Mouse (Mus musculus) heart, embryonic 15.5 days (tissue): ENCODE measurements at regions not wholly inside any gene's neighbourhood (a gene's known extent, or its start where the extent isn't known, plus 50 kb on each side); places are given as distances from the start of the nearest gene placed in this dataset.

Experiments
- ATAC-seq: fragments of 200-750 bp; cut with Nextera tagmentation; replicated peaks from 2 replicates; pipeline ENCODE4 v1.8.0; 2017; ENCODE audit warnings: low read depth, moderate TSS enrichment; ENCODE audit not compliant: insufficient number of reproducible peaks, insufficient read depth, low FRiP score
- H3K27ac ChIP-seq: fragments of 300-500 bp; sonication (generic); 2 replicates; pipeline ENCODE4 v1.5.1; 2015; ENCODE audit warnings: mild to moderate bottlenecking, inconsistent platforms
- H3K27me3 ChIP-seq: fragments of 300-500 bp; sonication (generic); 2 replicates; pipeline ENCODE4 v1.6.1; 2015; ENCODE audit warnings: inconsistent platforms
- H3K36me3 ChIP-seq: fragments of 300-500 bp; sonication (generic); 2 replicates; pipeline ENCODE4 v1.6.1; 2015; ENCODE audit warnings: mild to moderate bottlenecking, inconsistent platforms
- H3K4me1 ChIP-seq: fragments of 300-500 bp; sonication (generic); replicated peaks from 2 replicates; pipeline ENCODE4 v1.6.1; 2015; ENCODE audit warnings: inconsistent platforms
- H3K4me2 ChIP-seq: fragments of 300-500 bp; sonication (generic); 2 replicates; pipeline ENCODE4 v1.6.1; 2015; ENCODE audit warnings: inconsistent platforms, mild to moderate bottlenecking, moderate library complexity
- H3K4me3 ChIP-seq: fragments of 300-500 bp; sonication (generic); 2 replicates; pipeline ENCODE4 v1.5.1; 2015; ENCODE audit warnings: mild to moderate bottlenecking, inconsistent platforms
- H3K9ac ChIP-seq: fragments of 300-500 bp; sonication (generic); 2 replicates; pipeline ENCODE4 v1.6.1; 2015; ENCODE audit warnings: mild to moderate bottlenecking, inconsistent platforms
- H3K9me3 ChIP-seq: fragments of 300-500 bp; sonication (generic); replicated peaks from 2 replicates; pipeline ENCODE4 v1.6.1; 2016; ENCODE audit warnings: inconsistent platforms
- WGBS: fragments of 180-500 bp; shearing (Covaris S2); methylation state at CpG from one replicate; pipeline ENCODE4 v1.1.7; 2015; ENCODE audit warnings: mixed read lengths; 5-methylcytosine and 5-hydroxymethylcytosine counted together

DNA sequence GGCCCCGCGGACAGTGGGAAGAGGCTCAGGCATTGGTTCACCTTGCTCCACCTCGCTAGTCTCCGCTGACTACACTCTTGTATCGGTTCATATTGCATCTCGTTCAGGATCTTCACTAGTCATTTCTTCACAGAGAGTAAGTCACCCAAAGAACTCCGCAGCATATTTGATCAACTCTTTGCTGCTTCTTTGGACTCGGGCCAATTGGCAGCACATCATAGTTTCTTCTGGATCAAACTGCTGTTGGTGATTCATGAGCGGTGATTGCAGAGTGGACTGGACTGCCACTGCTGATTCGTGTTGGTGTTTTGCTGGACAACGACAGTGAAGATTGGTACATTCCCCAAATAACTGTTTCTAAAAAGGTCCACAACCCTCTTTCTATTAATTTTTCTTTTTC lies 98.4 kb upstream of the Mb21d2 start:
- 79% methylated on average over 11 of the region's 11 CpGs for WGBS
- H3K9me3 ChIP-seq: no peaks in the 10 kb centered on the region
- H3K9ac ChIP-seq: no peak overlapping the region
- no peaks in the 10 kb centered on the region for H3K4me1 ChIP-seq
- H3K4me3 ChIP-seq: no peak overlapping the region
- H3K27ac ChIP-seq: no peak overlapping the region
- H3K27me3 ChIP-seq: no peaks in the 10 kb centered on the region
- no peak for ATAC-seq
- H3K36me3 ChIP-seq: no peaks in the 10 kb centered on the region
- H3K4me2 ChIP-seq: no peak overlapping the region

DNA sequence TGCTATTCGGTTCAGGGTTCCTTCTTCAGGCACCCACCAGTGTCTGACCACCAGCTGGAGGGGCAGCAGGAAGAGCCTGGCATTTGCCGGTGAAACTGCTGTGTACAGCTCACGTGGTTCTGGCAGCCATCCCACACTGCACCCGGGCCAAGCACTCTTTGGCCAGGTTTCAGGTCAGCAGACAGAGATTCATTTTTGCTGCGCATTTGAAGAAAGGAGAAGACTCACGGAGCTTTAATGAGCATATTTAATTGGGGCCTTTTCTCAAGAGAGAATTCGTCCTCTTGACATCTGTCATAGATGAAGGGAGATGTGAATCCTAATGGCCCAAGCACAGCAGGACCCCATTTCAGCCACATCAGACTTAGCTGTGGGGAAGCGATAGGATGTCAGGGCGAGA lies 71.8 kb upstream of the Mb21d2 start:
- no peak for ATAC-seq
- no peaks in the 10 kb centered on the region for H3K27me3 ChIP-seq
- H3K4me2 ChIP-seq: no peak overlapping the region
- no peak overlapping the region for H3K9ac ChIP-seq
- no peaks in the 10 kb centered on the region for H3K36me3 ChIP-seq
- 64% methylated on average over 9 of the region's 9 CpGs for WGBS
- no peaks in the 10 kb centered on the region for H3K9me3 ChIP-seq
- no peak overlapping the region for H3K27ac ChIP-seq
- H3K4me1 ChIP-seq: 0 out of 2 replicates have a peak, but pooled peaks cover 2% of the 10 kb centered on the region
- no peak overlapping the region for H3K4me3 ChIP-seq

DNA sequence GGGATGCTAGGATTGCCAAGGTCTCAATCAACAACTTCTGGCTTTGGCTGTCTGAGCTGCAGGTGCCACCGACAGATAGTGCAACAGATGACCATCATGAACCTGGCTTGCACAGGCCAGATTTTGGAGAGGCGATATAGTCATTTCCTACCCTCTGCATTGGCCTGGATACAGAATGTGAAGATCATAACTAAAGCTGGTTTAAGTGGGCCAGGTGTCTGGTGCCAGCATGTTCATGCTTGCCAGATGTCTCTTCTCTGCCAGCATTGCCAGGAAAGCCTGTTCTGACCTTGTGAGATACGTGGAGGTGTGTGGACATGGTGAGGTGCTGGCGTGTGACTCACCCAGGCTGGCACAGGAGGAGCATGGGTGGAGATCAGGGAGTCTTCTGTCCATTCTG lies 70.2 kb upstream of the Mb21d2 start:
- Histone ChIP-seq H3K36me3 (no peaks in the 10 kb centered on the region), H3K4me2 (no peak overlapping the region), H3K27ac (no peak overlapping the region), H3K4me1 (0 out of 2 replicates have a peak, but pooled peaks cover 2% of the 10 kb centered on the region), H3K9me3 (no peaks in the 10 kb centered on the region), H3K9ac (no peak overlapping the region), H3K4me3 (no peak overlapping the region), H3K27me3 (no peaks in the 10 kb centered on the region)
- ATAC-seq: no peak
- WGBS: 68% methylated on average over 4 of the region's 4 CpGs

DNA sequence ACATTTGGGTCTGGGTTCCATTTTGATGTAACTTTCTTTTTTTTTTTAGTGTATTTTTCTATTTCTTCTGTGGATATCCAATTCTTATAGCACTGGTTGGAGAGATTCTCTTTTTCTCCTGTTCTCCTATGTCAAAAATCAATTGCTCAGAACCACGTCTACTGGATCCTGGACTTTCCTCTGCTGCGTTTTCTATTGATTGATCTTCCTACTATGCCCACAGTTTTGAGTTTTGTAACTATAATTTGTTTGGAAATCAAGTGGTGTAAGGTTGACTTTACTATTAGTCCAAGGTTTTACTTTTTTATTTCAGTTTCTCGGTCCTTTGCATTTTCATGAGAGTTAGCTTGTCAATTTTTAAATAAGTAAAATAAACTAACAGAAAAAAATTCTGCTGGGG lies 67.2 kb upstream of the Mb21d2 start:
- ATAC-seq: no peak
- 76% methylated on average over 3 of the region's 3 CpGs for WGBS
- Histone ChIP-seq H3K9ac (no peak overlapping the region), H3K9me3 (no peaks in the 10 kb centered on the region), H3K27me3 (no peaks in the 10 kb centered on the region), H3K4me2 (no peak overlapping the region), H3K36me3 (no peaks in the 10 kb centered on the region), H3K4me1 (0 out of 2 replicates have a peak, but pooled peaks cover 2% of the 10 kb centered on the region), H3K4me3 (no peak overlapping the region), H3K27ac (no peak overlapping the region)

DNA sequence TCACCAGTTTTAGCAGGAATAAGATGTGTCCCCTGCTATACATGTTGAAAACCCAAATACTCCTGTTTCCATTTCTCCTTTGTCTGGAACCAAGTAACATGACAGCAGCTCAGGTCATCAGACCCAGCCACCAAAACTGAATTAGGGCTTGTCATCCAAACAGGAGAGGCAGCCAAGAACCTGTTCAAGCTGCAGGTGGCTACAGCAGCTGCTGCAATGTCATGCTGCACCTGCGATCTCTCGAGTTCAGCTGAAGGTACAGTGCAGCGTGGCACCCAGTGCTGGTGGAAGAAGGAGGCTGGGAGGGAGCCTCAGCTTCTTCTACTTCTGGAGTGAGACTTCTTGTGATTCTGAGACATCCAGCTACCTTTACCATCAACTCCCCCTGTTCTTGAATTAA lies 61.2 kb upstream of the Mb21d2 start:
- Histone ChIP-seq H3K9me3 (no peaks in the 10 kb centered on the region), H3K27ac (no peak overlapping the region), H3K36me3 (no peaks in the 10 kb centered on the region), H3K9ac (no peak overlapping the region), H3K4me2 (no peak overlapping the region), H3K4me1 (no peaks in the 10 kb centered on the region), H3K27me3 (no peaks in the 10 kb centered on the region), H3K4me3 (no peak overlapping the region)
- WGBS: 75% methylated on average over 3 of the region's 3 CpGs
- no peak for ATAC-seq

DNA sequence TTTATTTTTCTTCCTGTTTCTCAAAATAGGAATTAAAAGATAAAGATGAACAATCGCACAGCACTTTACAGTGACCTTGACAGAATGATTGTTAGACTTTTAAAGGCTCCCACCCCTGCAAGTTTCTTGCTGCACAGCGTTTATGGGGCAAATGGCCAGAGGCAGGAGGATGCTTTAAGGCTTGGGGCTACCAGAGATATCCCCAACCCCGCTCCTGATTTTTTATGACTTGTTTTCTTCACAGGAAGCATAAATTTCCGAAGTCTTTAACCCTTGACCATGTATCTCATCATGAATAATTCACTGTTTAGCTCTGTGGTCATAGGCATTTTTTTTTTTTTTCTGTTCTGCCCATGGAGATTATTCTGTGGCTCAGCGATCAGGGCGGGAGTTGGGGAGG lies 55.5 kb upstream of the Mb21d2 start:
- H3K4me1 ChIP-seq: no peaks in the 10 kb centered on the region
- H3K4me2 ChIP-seq: no peak overlapping the region
- ATAC-seq: no peak
- no peaks in the 10 kb centered on the region for H3K9me3 ChIP-seq
- no peak overlapping the region for H3K27ac ChIP-seq
- H3K27me3 ChIP-seq: no peaks in the 10 kb centered on the region
- H3K36me3 ChIP-seq: no peaks in the 10 kb centered on the region
- no peak overlapping the region for H3K4me3 ChIP-seq
- no peak overlapping the region for H3K9ac ChIP-seq
- 39% methylated on average over 6 of the region's 6 CpGs for WGBS

DNA sequence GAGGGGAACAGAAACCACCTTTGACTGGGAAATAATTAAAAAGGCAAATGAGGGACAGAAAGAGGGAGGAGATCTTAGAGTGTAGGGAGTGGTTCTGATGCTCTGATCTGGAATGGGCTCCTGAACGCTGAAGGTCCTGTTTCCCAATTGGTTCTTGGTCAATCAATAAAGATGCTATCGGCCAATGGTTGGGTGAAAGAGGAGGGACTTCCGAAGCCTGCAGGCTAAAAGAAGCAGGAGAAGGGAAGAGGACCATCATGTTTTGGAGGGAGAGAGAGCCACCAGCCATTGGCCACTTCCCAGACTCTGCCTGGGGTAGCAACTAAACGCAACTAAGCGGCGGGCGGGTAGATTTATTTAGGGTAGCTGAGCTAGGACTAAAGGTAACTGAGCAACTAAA lies 53.4 kb upstream of the Mb21d2 start:
- 76% methylated on average over 7 of the region's 7 CpGs for WGBS
- Histone ChIP-seq H3K9ac (no peak overlapping the region), H3K4me2 (no peak overlapping the region), H3K9me3 (no peaks in the 10 kb centered on the region), H3K27me3 (no peaks in the 10 kb centered on the region), H3K4me3 (no peak overlapping the region), H3K4me1 (no peaks in the 10 kb centered on the region), H3K27ac (no peak overlapping the region), H3K36me3 (no peaks in the 10 kb centered on the region)
- no peak for ATAC-seq
